Mouse (Mus musculus) hindbrain, postnatal 0 days (tissue): ENCODE results near the gene Tysnd1. TPM values are rescaled to one million over a fixed set of nuclear protein-coding genes. Genes with fewer than 3 reads are reported as not detected.

ENCODE experiments used
- ATAC-seq: fragments of 200-750 bp; cut with Nextera tagmentation; 2 replicates; pipeline ENCODE4 v1.8.0; 2017; ENCODE audit warnings: mild to moderate bottlenecking, moderate TSS enrichment, moderate library complexity
- DNase-seq: peaks from one replicate; pipeline ENCODE4 v3.0.0-alpha.2; 2015; ENCODE audit warnings: low spot score
- H3K27ac ChIP-seq: fragments of 300-500 bp; sonication (generic); 2 replicates; pipeline ENCODE4 v1.5.1; 2014; ENCODE audit warnings: mild to moderate bottlenecking
- H3K27me3 ChIP-seq: fragments of 300-500 bp; sonication (generic); 2 replicates; pipeline ENCODE4 v1.6.1; 2014; ENCODE audit warnings: low read length, mixed read lengths; ENCODE audit not compliant: insufficient read depth
- H3K36me3 ChIP-seq: fragments of 300-500 bp; sonication (generic); 2 replicates; pipeline ENCODE4 v1.6.1; 2014; ENCODE audit warnings: low read length, mixed read lengths; ENCODE audit not compliant: insufficient read depth
- H3K4me1 ChIP-seq: fragments of 300-500 bp; sonication (generic); 2 replicates; pipeline ENCODE4 v1.6.1; 2014; ENCODE audit warnings: antibody characterized with exemption, low read length, mixed read lengths; ENCODE audit not compliant: insufficient read depth
- H3K4me2 ChIP-seq: fragments of 300-500 bp; sonication (generic); 2 replicates; pipeline ENCODE4 v1.6.1; 2014; ENCODE audit warnings: low read depth, mild to moderate bottlenecking, low read length, moderate library complexity, mixed read lengths
- H3K4me3 ChIP-seq: fragments of 300-500 bp; sonication (generic); 2 replicates; pipeline ENCODE4 v1.5.1; 2014; ENCODE audit warnings: low read length
- H3K9ac ChIP-seq: fragments of 300-500 bp; sonication (generic); replicated peaks from 2 replicates; pipeline ENCODE4 v1.6.1; 2014; ENCODE audit warnings: mild to moderate bottlenecking, low read length, moderate library complexity, mixed read lengths
- H3K9me3 ChIP-seq: fragments of 300-500 bp; sonication (generic); 2 replicates; pipeline ENCODE4 v1.6.1; 2016; ENCODE audit warnings: low read length, mixed read lengths
- CTCF ChIP-seq: IDR thresholded peaks from 2 replicates; pipeline ENCODE4 v1.5.1; 2016; ENCODE audit warnings: antibody characterized with exemption, control low read depth, low read depth
- WGBS: fragments of 180-500 bp; shearing (Covaris S2); extraction: QIAGEN DNeasy Blood & Tissue Kit; methylation state at CpG from one replicate; pipeline ENCODE4 v1.1.7; 2014; 5-methylcytosine and 5-hydroxymethylcytosine counted together
- polyA plus RNA-seq: library from polyadenylated mRNA; unstranded; fragments of >200 nt; fragmentation: Nextera tagmentation; extraction: Ambion mirVana; gene quantifications from 2 replicates; pipeline ENCODE4 v1.2.1, GENCODE M21; 2015
- total RNA-seq: library from RNA; depleted of rRNA; stranded (reverse); fragments of >200 nt; gene quantifications from 2 replicates; pipeline ENCODE4 v1.2.3, GENCODE M21; 2014

Tysnd1 gene
- total and polyA plus RNA-seq, 2 experiments from 2014 or later = 32.2 to 70.5 TPM

- 89% methylated on average over 7 of the region's 7 CpGs for WGBS
- Histone ChIP-seq H3K27ac (no peak overlapping the region), H3K4me3 (no peak overlapping the region), H3K4me1 (no peaks in the 10 kb centered on the region), H3K4me2 (no peak overlapping the region), H3K9ac (no peak overlapping the region), H3K27me3 (no peaks in the 10 kb centered on the region), H3K36me3 (no peaks in the 10 kb centered on the region; the same call in 1 of the 2 replicates), H3K9me3 (no peaks in the 10 kb centered on the region)
- ATAC-seq = no peak
- no peak for DNase-seq
- TF ChIP-seq CTCF = no peak
Measured at GRCm38 (mm10) chr10:61654691-61655090, 40.6 kb upstream of the Tysnd1 start.

DNA sequence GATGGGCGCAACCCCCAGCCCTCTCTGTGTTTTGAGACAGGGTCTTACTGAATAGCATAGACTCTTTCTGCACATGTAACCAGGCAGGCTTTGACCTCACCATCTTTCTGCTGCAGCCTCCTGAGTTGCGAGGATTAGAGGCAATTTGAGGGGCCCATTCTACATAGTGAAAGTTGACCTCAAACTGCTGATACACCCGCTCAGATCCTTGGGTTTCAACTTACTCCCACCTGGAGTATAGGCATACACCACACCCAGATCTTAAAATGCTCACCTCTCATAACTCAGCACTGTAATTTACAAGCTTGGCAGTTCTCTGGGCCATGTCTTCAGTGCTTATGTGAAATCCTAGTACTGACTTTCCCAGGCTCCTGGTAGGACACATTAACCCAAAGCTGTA is 40.1 kb upstream of the Tysnd1 start:
- no peak for TF ChIP-seq CTCF
- no peak overlapping the region for H3K4me2 ChIP-seq
- no peak for ATAC-seq
- no peak overlapping the region for H3K4me3 ChIP-seq
- WGBS = 93% methylated on average over 3 of the region's 3 CpGs
- H3K36me3 ChIP-seq = no peaks in the 10 kb centered on the region; the same call in 1 of the 2 replicates
- DNase-seq = no peak
- H3K9ac ChIP-seq = no peak overlapping the region
- no peaks in the 10 kb centered on the region for H3K27me3 ChIP-seq
- H3K27ac ChIP-seq = no peak overlapping the region
- no peaks in the 10 kb centered on the region for H3K9me3 ChIP-seq
- H3K4me1 ChIP-seq = no peaks in the 10 kb centered on the region

- WGBS = 91% methylated on average over 18 of the region's 18 CpGs
- no peak overlapping the region for H3K27ac ChIP-seq
Measured at GRCm38 (mm10) chr10:61656928-61657882, 38.1 kb upstream of the Tysnd1 start.

GRCm38 (mm10) chr10:61657985-61658384 is 37.3 kb upstream of the Tysnd1 start:
- ATAC-seq (no peak), DNase-seq (peak; percentile 67)
- WGBS = 25% methylated on average over 4 of the region's 4 CpGs
- no peaks in the 10 kb centered on the region for H3K27me3 ChIP-seq
- no peak overlapping the region for H3K4me2 ChIP-seq
- peak; percentile 79 for TF ChIP-seq CTCF
- H3K4me3 ChIP-seq = no peak overlapping the region
- H3K9ac ChIP-seq = no peak overlapping the region
- H3K27ac ChIP-seq = no peak overlapping the region
- no peaks in the 10 kb centered on the region for H3K4me1 ChIP-seq
- H3K36me3 ChIP-seq = peaks cover 8% of the 10 kb centered on the region; the same call in 1 of the 2 replicates
- no peaks in the 10 kb centered on the region for H3K9me3 ChIP-seq

More at GRCm38 (mm10) chr10:61656928-61657882, 38.1 kb upstream of the Tysnd1 start:
- Histone ChIP-seq H3K36me3 (peaks cover 8% of the 10 kb centered on the region; the same call in 1 of the 2 replicates), H3K4me2 (no peak overlapping the region), H3K27me3 (no peaks in the 10 kb centered on the region), H3K4me3 (no peak overlapping the region), H3K9me3 (no peaks in the 10 kb centered on the region), H3K4me1 (no peaks in the 10 kb centered on the region), H3K9ac (no peak overlapping the region)
- DNase-seq = no peak
- no peak for ATAC-seq
- no peak; the same call in 1 of the 2 replicates for TF ChIP-seq CTCF

GRCm38 (mm10) chr10:61661887-61662286 is 33.4 kb upstream of the Tysnd1 start:
- Histone ChIP-seq H3K4me1 (no peaks in the 10 kb centered on the region), H3K27me3 (no peaks in the 10 kb centered on the region), H3K4me2 (no peak overlapping the region), H3K36me3 (peaks cover 8% of the 10 kb centered on the region; the same call in 1 of the 2 replicates), H3K9ac (no peak overlapping the region), H3K4me3 (no peak overlapping the region), H3K9me3 (no peaks in the 10 kb centered on the region), H3K27ac (no peak overlapping the region)
- TF ChIP-seq CTCF = no peak
- ATAC-seq = no peak
- WGBS = 66% methylated on average over 8 of the region's 8 CpGs
- no peak for DNase-seq

GRCm38 (mm10) chr10:61662391-61662988 is 32.8 kb upstream of the Tysnd1 start:
- Histone ChIP-seq H3K4me1 (no peaks in the 10 kb centered on the region), H3K27ac (no peak overlapping the region), H3K4me3 (no peak overlapping the region), H3K27me3 (no peaks in the 10 kb centered on the region), H3K9ac (no peak overlapping the region), H3K9me3 (no peaks in the 10 kb centered on the region), H3K4me2 (no peak overlapping the region), H3K36me3 (peaks cover 9% of the 10 kb centered on the region; the same call in 1 of the 2 replicates)
- ATAC-seq (peak; percentile 12; the same call in 1 of the 2 replicates), DNase-seq (peak; percentile 51)
- TF ChIP-seq CTCF = no peak
- 52% methylated on average over 10 of the region's 10 CpGs for WGBS
